Mouse (Mus musculus) intestine, embryonic 14.5 days (tissue): ENCODE measurements around the gene Meig1. TPM values are rescaled to one million over a fixed set of nuclear protein-coding genes. Genes with fewer than 3 reads are reported as not detected.
"Not testable (repeated sequence)": the region's sequence is repeated elsewhere in the genome, so short reads cannot be mapped to it uniquely, and the experiment has no call there.

Source experiments
- ATAC-seq: fragments of 200-750 bp; cut with Nextera tagmentation; replicated peaks from 2 replicates; pipeline ENCODE4 v1.8.0; 2017; ENCODE audit warnings: low read depth, moderate number of reproducible peaks, moderate TSS enrichment, moderate library complexity; ENCODE audit not compliant: low FRiP score, low TSS enrichment
- DNase-seq: peaks from one replicate; pipeline ENCODE4 v3.0.0-alpha.2; 2018; ENCODE audit warnings: low spot score
- H3K27ac ChIP-seq: fragments of 300-500 bp; sonication (generic); 2 replicates; pipeline ENCODE4 v1.5.1; 2014; ENCODE audit warnings: low read depth, mild to moderate bottlenecking, control low read depth
- H3K27me3 ChIP-seq: fragments of 300-500 bp; sonication (generic); replicated peaks from 2 replicates; pipeline ENCODE4 v1.6.1; 2014; ENCODE audit warnings: low read length, control low read depth; ENCODE audit not compliant: control insufficient read depth, insufficient read depth
- H3K36me3 ChIP-seq: fragments of 300-500 bp; sonication (generic); 2 replicates; pipeline ENCODE4 v1.6.1; 2014; ENCODE audit warnings: low read length, control low read depth; ENCODE audit not compliant: control insufficient read depth, insufficient read depth
- H3K4me1 ChIP-seq: fragments of 300-500 bp; sonication (generic); replicated peaks from 2 replicates; pipeline ENCODE4 v1.6.1; 2014; ENCODE audit warnings: low read length, control low read depth, mixed read lengths; ENCODE audit not compliant: control insufficient read depth, insufficient read depth
- H3K4me2 ChIP-seq: fragments of 300-500 bp; sonication (generic); 2 replicates; pipeline ENCODE4 v1.6.1; 2014; ENCODE audit warnings: low read length
- H3K4me3 ChIP-seq: fragments of 300-500 bp; sonication (generic); 2 replicates; pipeline ENCODE4 v1.5.1; 2014; ENCODE audit warnings: low read depth, low read length, control low read depth, mixed read lengths
- H3K9ac ChIP-seq: fragments of 300-500 bp; sonication (generic); 2 replicates; pipeline ENCODE4 v1.6.1; 2014; ENCODE audit warnings: mild to moderate bottlenecking, low read length
- H3K9me3 ChIP-seq: fragments of 300-500 bp; sonication (generic); 2 replicates; pipeline ENCODE4 v1.6.1; 2016; ENCODE audit warnings: low read length, control low read depth; ENCODE audit not compliant: control insufficient read depth
- WGBS: fragments of 180-500 bp; shearing (Covaris S2); extraction: QIAGEN DNeasy Blood & Tissue Kit; methylation state at CpG from one replicate; pipeline ENCODE4 v1.1.7; 2014; 5-methylcytosine and 5-hydroxymethylcytosine counted together
- polyA plus RNA-seq: library from polyadenylated mRNA; unstranded; fragments of >200 nt; fragmentation: Nextera tagmentation; extraction: Ambion mirVana; gene quantifications from 2 replicates; pipeline ENCODE4 v1.2.1, GENCODE M21; 2014

Gene Meig1
- polyA plus RNA-seq, 1 experiment from 2014 or later, result not detected

DNA sequence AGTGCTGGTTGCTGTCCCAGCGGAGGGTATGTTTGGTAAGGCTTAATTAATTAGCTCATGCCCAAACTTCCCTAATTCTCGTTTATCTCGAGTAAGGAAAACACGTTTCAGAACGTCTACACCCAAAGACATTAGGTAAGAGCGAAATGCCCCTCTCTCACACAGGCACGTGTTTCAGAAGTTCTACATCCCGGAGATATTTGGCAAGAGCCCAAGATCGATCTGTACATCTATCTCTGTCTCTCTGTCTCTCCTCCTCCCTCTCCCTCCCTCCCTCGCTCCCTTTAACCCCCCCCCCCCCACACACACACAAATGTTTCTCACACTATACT is 2.1 kb upstream of the Meig1 start:
- Histone ChIP-seq H3K9ac (peak overlapping the region; percentile 43), H3K9me3 (no peaks in the 10 kb centered on the region), H3K4me3 (peak overlapping the region; percentile 59), H3K4me1 (no peaks in the 10 kb centered on the region), H3K36me3 (no peaks in the 10 kb centered on the region), H3K27me3 (no peaks in the 10 kb centered on the region), H3K27ac (no peak overlapping the region), H3K4me2 (peak overlapping the region; percentile 74)
- DNase-seq (no peak), ATAC-seq (no peak)
- 3% methylated on average over 10 of the region's 10 CpGs for WGBS

DNA sequence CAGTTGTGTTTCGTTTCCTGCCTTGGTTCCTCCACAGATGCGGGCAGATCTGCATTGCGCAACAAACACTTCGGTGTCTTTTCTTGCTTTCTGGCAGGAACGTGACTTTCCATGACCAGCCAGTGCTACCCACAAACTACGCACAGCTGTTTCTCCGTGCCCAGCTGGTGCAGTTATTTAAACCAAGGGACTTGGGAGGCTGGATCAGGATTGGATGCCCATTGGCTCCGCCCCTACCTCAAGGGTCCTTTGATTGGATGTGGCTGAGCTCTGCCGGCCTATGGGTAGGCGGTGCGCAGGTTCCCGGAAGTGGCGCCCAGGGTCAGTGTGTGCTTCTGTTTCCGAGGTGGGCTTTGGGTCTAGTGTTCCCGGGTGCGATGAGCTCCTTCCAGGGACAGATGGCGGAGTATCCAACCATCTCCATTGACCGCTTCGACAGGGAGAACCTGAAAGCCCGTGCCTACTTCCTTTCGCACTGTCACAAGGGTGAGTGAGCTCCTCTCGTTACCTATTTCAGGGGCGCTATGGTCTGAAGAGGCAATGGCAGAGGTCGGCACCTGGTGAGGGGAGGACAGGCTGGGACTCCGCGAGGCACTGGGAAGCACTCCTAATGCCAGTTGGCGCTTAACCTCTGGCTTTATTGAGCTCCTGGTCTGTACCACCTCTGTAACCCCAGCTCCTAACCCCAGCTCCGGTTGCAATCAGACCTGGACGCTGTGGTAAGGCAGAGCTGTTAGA is 1.6 kb upstream of the Meig1 start, which contains the start of gene Dclre1c:
Dclre1c (plus strand) TSS at position 291 of the 738 bp plus-strand sequence.
- no peaks in the 10 kb centered on the region for H3K4me1 ChIP-seq
- ATAC-seq (peak; percentile 97), DNase-seq (peak; percentile 88)
- WGBS, result 2% methylated on average over 29 of the region's 29 CpGs
- no peak within 1 kb of the TSS for H3K27ac ChIP-seq
- no peaks in the 10 kb centered on the region for H3K27me3 ChIP-seq
- H3K9me3 ChIP-seq, result no peaks in the 10 kb centered on the region
- peak within 1 kb of the TSS; percentile 43 for H3K9ac ChIP-seq
- H3K4me2 ChIP-seq, result peak within 1 kb of the TSS; percentile 74
- H3K4me3 ChIP-seq, result peak within 1 kb of the TSS; percentile 59
- no peaks in the 10 kb centered on the region for H3K36me3 ChIP-seq

DNA sequence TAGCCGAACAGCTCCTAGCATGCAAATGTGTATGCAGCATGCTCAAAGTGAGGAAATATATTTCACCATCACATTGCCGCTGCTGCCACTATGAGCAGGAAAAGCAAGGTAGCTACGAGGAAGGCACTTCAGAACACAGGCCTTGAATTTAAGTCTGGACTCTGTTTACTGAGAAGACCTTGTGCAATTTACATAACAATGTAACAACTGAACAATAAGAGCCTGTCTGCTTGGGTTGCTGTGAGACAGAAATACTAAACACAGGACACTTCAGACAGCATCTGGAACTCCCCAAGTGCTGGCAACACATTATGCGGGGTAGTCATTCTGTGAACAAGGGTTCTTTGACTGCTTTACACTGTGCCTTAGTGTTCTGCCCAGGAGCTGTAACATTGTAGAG is 2.3 kb downstream of the Meig1 start:
- Histone ChIP-seq H3K4me2 (no peak overlapping the region), H3K4me3 (no peak overlapping the region), H3K9ac (no peak overlapping the region), H3K4me1 (no peaks in the 10 kb centered on the region), H3K36me3 (no peaks in the 10 kb centered on the region), H3K27me3 (peaks cover 5% of the 10 kb centered on the region; the same call in 1 of the 2 replicates), H3K27ac (no peak overlapping the region), H3K9me3 (no peaks in the 10 kb centered on the region)
- ATAC-seq, result no peak
- 44% methylated on average over 4 of the region's 4 CpGs for WGBS
- DNase-seq, result no peak

DNA sequence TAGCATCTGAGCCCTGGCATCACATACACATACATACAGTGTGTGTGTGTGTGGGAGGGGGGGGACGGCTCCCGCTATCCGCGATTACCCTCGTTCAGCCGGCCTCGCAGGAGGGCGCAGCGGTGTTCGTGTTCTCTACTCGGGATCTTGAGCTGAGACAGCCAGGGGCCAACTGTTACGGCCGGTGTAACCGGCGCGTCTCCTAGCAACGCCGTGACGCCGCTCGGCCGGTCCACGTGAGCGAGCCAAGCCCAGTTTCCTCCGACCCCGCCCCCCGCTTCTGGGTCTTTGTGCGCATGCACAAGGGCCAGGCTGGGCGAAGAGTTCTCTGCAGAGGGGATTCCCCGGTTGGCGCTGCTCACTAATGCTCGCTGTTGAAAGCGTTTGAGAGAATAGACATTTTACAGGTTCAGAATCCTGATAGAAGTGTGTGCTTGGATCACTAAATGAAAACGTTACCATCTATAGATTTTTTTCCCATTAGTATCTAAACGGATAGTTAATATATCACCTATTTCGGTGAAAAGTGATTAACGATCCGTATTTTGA is 3.5 kb downstream of the Meig1 start:
- H3K4me1 ChIP-seq, result no peaks in the 10 kb centered on the region
- peak; percentile 96 for DNase-seq
- peak overlapping the region; percentile 45 for H3K4me3 ChIP-seq
- no peaks in the 10 kb centered on the region for H3K9me3 ChIP-seq
- peak overlapping the region; percentile 32; the same call in 1 of the 2 replicates for H3K9ac ChIP-seq
- peaks cover 5% of the 10 kb centered on the region; the same call in 1 of the 2 replicates for H3K27me3 ChIP-seq
- peak overlapping the region; percentile 67 for H3K4me2 ChIP-seq
- H3K36me3 ChIP-seq, result no peaks in the 10 kb centered on the region
- ATAC-seq, result peak; percentile 93
- WGBS, result under 1% methylated on average over 38 of the region's 38 CpGs
- no peak overlapping the region for H3K27ac ChIP-seq

DNA sequence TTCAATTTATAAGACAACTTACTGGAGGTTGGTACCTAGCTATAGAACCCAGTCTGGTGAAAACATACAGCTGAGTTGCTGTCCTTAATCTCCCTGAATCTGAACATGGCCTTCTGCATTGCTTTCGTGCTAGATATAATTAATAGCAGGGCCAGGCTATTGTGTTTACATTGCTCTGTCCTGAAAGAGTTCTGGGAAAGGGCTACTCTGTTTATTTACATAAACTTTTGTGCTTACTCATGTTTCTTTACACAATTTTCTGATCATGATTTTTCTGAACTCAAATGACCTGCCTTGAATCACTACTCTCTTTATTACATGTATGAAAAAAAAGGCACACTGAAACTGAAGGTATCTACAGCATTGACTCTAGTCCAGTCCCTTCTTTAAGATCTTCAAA is 6.8 kb downstream of the Meig1 start:
- Histone ChIP-seq H3K4me2 (no peak overlapping the region), H3K4me1 (no peaks in the 10 kb centered on the region), H3K36me3 (no peaks in the 10 kb centered on the region), H3K27ac (no peak overlapping the region), H3K9ac (no peak overlapping the region), H3K4me3 (no peak overlapping the region), H3K9me3 (no peaks in the 10 kb centered on the region), H3K27me3 (peaks cover 5% of the 10 kb centered on the region; the same call in 1 of the 2 replicates)
- 14% methylated on average over 1 of the region's 1 CpGs for WGBS
- ATAC-seq (no peak), DNase-seq (no peak)

DNA sequence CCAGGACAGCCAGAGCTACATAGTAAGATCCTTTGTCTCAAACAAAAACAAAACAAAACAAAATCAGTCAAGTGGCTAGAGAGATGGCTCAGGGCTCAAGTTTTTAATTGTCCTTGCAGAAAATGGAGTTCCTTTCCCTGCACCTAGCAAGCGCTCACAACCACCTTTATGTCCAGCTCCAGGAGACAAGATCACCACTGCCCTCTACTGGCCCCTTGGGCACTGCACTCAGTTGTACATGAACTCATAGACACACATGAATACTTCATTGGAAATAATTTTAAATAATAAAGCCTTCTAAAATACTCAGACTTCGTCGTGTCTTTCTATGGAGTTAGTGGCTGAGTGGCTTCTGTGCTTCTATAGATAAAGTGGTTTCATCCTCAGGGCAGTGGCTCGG is 8.2 kb downstream of the Meig1 start:
- ATAC-seq (no peak), DNase-seq (peak; percentile 77)
- no peak overlapping the region for H3K27ac ChIP-seq
- peaks cover 5% of the 10 kb centered on the region; the same call in 1 of the 2 replicates for H3K27me3 ChIP-seq
- no peak overlapping the region for H3K9ac ChIP-seq
- WGBS, result 38% methylated on average over 4 of the region's 4 CpGs
- H3K4me3 ChIP-seq, result no peak overlapping the region
- H3K9me3 ChIP-seq, result no peaks in the 10 kb centered on the region
- H3K36me3 ChIP-seq, result no peaks in the 10 kb centered on the region
- H3K4me1 ChIP-seq, result no peaks in the 10 kb centered on the region
- H3K4me2 ChIP-seq, result no peak overlapping the region

DNA sequence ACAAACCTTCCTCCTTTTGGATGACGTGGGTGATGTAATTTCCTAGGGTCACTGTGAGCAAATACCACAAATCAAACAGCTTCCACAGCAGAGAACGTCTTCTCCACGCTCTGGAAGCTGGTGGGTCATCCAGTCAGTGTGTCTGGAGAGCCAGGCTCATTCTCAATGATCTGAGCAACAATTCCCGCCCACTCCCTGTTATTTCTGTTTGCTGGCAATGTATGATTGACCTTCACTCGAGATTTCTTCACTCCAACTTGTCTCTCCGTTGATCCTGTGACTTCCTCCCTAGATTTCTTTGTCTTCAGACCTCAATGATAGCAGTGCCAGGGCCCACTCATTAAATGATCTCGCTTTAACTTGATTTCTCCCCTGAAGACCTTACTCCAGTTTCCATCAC is 14.7 kb downstream of the Meig1 start:
- H3K4me1 ChIP-seq, result no peaks in the 10 kb centered on the region
- H3K27me3 ChIP-seq, result no peaks in the 10 kb centered on the region
- no peak overlapping the region for H3K27ac ChIP-seq
- no peak overlapping the region for H3K4me3 ChIP-seq
- no peaks in the 10 kb centered on the region for H3K9me3 ChIP-seq
- no peak overlapping the region for H3K4me2 ChIP-seq
- H3K36me3 ChIP-seq, result no peaks in the 10 kb centered on the region
- no peak for DNase-seq
- ATAC-seq, result no peak
- 72% methylated on average over 7 of the region's 7 CpGs for WGBS
- H3K9ac ChIP-seq, result no peak overlapping the region

DNA sequence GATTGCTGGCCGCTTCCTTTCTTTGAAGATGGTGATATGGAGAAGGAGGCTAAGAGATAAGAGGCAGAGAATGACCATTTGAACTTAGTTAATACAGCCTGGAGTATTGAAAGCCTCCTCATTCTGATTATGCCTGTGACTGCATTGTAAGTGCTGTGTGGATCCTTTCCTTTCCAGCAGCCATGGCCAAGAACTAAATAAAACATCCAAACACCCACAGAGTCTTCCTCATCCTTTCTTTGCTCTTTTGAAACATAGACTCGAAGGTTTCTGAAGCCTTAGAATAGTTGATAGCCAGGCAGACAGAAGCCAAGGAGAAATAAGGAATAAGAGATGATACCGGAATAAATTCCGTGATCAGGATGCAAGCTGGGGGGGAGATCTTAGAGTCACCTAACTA is 16.5 kb downstream of the Meig1 start:
- no peaks in the 10 kb centered on the region for H3K4me1 ChIP-seq
- 81% methylated on average over 4 of the region's 4 CpGs for WGBS

DNA sequence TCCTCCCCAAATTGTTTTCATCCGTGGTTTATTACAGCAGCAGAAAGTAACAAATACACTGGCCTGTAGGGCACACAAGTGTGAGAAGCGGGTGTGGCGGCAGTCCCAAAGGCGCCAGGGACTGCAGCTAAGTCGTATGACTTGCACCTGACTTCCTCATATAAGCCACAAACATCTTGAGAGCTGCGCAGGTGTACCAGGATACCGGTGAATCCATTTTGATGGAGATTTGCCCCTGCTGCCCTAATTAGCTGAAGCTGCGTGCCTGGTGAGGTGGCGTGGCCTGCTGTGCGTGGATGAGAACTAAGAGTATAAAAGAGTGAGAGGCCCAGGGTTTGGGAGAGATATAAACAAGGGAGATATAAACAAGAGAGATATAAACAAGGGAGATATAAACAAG is 25.3 kb downstream of the Meig1 start, which contains the start of gene Olah:
Olah (minus strand) TSS at position 101 of the 400 bp plus-strand sequence.
- H3K9me3 ChIP-seq, H3K4me1 ChIP-seq, DNase-seq, H3K9ac ChIP-seq, H3K27ac ChIP-seq, H3K27me3 ChIP-seq, H3K4me3 ChIP-seq, H3K36me3 ChIP-seq, H3K4me2 ChIP-seq, ATAC-seq: not testable (repeated sequence)
- WGBS, result 54% methylated on average over 10 of the region's 10 CpGs

More for the DNA sequence above, 16.5 kb downstream of the Meig1 start:
- no peaks in the 10 kb centered on the region for H3K36me3 ChIP-seq
- no peak overlapping the region for H3K9ac ChIP-seq
- H3K27me3 ChIP-seq, result no peaks in the 10 kb centered on the region
- no peaks in the 10 kb centered on the region for H3K9me3 ChIP-seq
- no peak overlapping the region for H3K27ac ChIP-seq
- H3K4me3 ChIP-seq, result no peak overlapping the region
- no peak for DNase-seq
- no peak for ATAC-seq
- H3K4me2 ChIP-seq, result no peak overlapping the region
